Mouse (Mus musculus) Muller cell, postnatal 12 days (primary cell): ENCODE measurements around the gene Slc9a5.

Experiments
- DNase-seq: peaks from one replicate; pipeline ENCODE4 v3.0.0-alpha.2; 2015; ENCODE audit errors: inconsistent ontology term

Slc9a5 gene

GRCm38 (mm10) chr8:105408331-105408730 is 59.7 kb downstream of the Slc9a5 start:
- peak; percentile 28 for DNase-seq

- DNase-seq: no peak
Observed at GRCm38 (mm10) chr8:105409947-105410346, 61.3 kb downstream of the Slc9a5 start.

- peak; percentile 45 for DNase-seq
Observed at GRCm38 (mm10) chr8:105413391-105413790, 64.7 kb downstream of the Slc9a5 start, which contains the start of the genes Kctd19 and Lrrc36. Kctd19 (minus strand) TSS chr8:105413502. Lrrc36 (plus strand) TSS chr8:105413571.

- DNase-seq: no peak
Observed at GRCm38 (mm10) chr8:105418992-105419391, 70.3 kb downstream of the Slc9a5 start.
